Mouse (Mus musculus): ENCODE results near the gene Pbx1. TPM values are rescaled to one million over a fixed set of nuclear protein-coding genes. Genes with fewer than 3 reads are reported as not detected.

Gene Pbx1
- polyA plus RNA-seq, 1 experiment = 0.08 TPM

DNA sequence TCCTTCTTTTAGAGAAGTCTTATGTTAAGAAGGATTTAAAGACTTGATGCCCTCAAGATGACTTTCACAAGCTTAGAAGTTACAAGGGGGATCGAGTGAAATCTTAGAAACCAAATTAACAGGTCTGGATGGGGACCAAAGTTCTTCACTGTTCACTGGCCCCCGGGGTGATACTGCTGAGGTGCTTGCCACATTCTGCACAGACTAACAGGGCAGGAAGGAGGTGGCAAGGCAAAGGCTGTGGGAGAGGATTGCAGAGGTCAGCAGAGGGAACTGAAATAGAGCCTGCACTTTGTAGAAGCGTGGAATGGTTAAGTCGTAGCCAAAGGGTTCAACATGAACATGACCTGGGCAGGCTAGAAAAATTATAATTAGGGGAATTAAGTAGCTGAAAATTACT lies 256.5 kb downstream of the Pbx1 start:
- no peaks in the 10 kb centered on the region for H3K27me3 ChIP-seq (ENCODE audit: control insufficient read depth)
- TF ChIP-seq GATA1 (IDR thresholded peaks at IDR 0.05; ENCODE audit: low read length) = no peak
- TF ChIP-seq TAL1 (IDR thresholded peaks at IDR 0.05; ENCODE audit: low read length) = no peak
- H3K9me3 ChIP-seq (ENCODE audit: control insufficient read depth, low read length) = no peaks in the 10 kb centered on the region
- no peaks in the 10 kb centered on the region for H3K36me3 ChIP-seq (ENCODE audit: control insufficient read depth)
- no peak overlapping the region for H3K4me3 ChIP-seq (replicated peaks)
- H3K4me1 ChIP-seq (ENCODE audit: control insufficient read depth) = no peaks in the 10 kb centered on the region

DNA sequence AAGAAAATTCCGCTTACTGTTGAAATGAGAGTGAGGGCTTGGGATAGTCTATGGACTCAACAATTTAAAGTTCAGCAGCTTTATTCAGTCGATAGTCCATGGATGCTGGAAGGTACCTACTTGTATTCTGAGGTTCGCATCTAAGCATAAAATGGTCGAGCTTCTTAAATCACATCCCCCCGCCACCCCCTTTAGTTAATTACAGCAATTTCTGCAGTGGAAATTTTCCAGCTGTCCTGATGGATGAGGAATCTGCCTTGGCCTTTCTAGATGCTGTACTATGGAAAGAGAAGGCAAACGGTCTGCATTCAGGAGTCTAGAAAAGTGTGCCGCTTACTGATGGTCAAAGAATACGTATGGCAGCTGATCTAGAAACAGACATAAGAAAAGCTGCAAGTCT lies 262.3 kb downstream of the Pbx1 start:
- no peak for TF ChIP-seq GATA1 (IDR thresholded peaks at IDR 0.05; ENCODE audit: low read length)
- H3K27me3 ChIP-seq (ENCODE audit: control insufficient read depth) = no peaks in the 10 kb centered on the region
- H3K36me3 ChIP-seq (ENCODE audit: control insufficient read depth) = no peaks in the 10 kb centered on the region
- H3K4me3 ChIP-seq (replicated peaks) = no peak overlapping the region
- no peaks in the 10 kb centered on the region for H3K9me3 ChIP-seq (ENCODE audit: control insufficient read depth, low read length)
- H3K4me1 ChIP-seq (ENCODE audit: control insufficient read depth) = no peaks in the 10 kb centered on the region

DNA sequence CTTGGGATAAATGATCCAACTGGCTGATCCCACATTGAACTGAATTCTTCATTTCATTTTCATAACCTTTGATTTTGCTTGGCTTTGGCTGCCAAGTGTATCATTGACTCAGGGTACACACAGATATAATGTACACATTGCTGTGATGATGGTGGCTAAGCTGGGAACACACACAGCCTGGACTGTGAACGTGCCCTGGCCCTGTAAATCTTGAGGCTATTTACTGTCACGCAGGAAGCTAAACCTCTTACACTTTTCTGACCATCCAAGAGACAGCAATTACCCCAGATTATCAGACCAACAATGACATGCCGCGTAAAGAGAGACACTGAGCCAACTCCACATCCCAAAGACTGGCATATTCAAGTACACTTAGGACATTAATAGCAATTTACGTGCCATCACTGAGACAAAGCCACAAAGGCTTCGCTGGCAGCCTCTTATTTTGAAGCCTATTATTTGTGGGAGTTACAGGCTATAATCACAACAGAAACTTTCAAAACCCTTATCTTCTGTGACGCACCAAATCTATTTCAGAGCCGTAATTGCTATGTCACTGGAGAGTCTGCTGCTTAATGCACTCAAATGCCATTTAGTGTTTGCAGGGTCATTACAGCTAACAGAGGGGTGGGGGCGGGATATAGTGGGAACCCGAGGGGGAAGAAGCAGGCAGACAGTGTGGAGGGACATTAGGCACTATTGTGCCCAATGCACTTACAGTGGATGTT lies 262.9 kb downstream of the Pbx1 start:
- TF ChIP-seq TAL1 (IDR thresholded peaks at IDR 0.05; ENCODE audit: low read length) (no peak), GATA1 (IDR thresholded peaks at IDR 0.05; ENCODE audit: low read length) (no peak)
- H3K27me3 ChIP-seq (ENCODE audit: control insufficient read depth) = no peaks in the 10 kb centered on the region
- H3K4me1 ChIP-seq (ENCODE audit: control insufficient read depth) = no peaks in the 10 kb centered on the region
- H3K9me3 ChIP-seq (ENCODE audit: control insufficient read depth, low read length) = no peaks in the 10 kb centered on the region
- no peaks in the 10 kb centered on the region for H3K36me3 ChIP-seq (ENCODE audit: control insufficient read depth)
- H3K4me3 ChIP-seq (replicated peaks) = no peak overlapping the region

GRCm38 (mm10) chr1:168167781-168168180 lies 264.3 kb downstream of the Pbx1 start:
- H3K9me3 ChIP-seq (ENCODE audit: control insufficient read depth, low read length) = no peaks in the 10 kb centered on the region
- no peaks in the 10 kb centered on the region for H3K27me3 ChIP-seq (ENCODE audit: control insufficient read depth)
- no peaks in the 10 kb centered on the region for H3K4me1 ChIP-seq (ENCODE audit: control insufficient read depth)
- H3K4me3 ChIP-seq (replicated peaks) = no peak overlapping the region
- TF ChIP-seq TAL1 (IDR thresholded peaks at IDR 0.05; ENCODE audit: low read length) (no peak), GATA1 (IDR thresholded peaks at IDR 0.05; ENCODE audit: low read length) (no peak)
- H3K36me3 ChIP-seq (ENCODE audit: control insufficient read depth) = no peaks in the 10 kb centered on the region

DNA sequence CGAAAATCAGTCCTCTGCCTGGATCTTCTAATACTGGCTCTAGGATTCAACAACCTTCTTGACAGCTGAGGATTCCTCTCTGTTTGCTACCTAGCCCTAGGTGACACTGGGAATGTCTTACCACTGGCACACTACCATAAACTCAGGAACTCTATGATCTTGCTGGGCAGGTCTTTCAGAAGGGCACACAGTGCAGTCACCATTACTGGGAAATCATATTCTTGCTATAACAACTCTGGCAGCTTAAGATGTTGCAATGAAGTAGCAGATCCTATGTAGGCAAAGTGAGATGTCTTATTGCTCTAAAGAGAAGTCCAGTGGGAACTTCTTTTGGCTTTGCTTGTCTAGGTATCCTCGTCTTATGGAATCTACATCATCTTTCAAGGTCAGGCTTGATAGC lies 265.2 kb downstream of the Pbx1 start:
- H3K4me1 ChIP-seq (ENCODE audit: control insufficient read depth) = no peaks in the 10 kb centered on the region
- H3K36me3 ChIP-seq (ENCODE audit: control insufficient read depth) = no peaks in the 10 kb centered on the region

GRCm38 (mm10) chr1:168164945-168165344 lies 267.1 kb downstream of the Pbx1 start:
- Histone ChIP-seq H3K27me3 (ENCODE audit: control insufficient read depth) (no peaks in the 10 kb centered on the region), H3K4me3 (replicated peaks) (no peak overlapping the region), H3K4me1 (ENCODE audit: control insufficient read depth) (no peaks in the 10 kb centered on the region), H3K9me3 (ENCODE audit: control insufficient read depth, low read length) (no peaks in the 10 kb centered on the region), H3K36me3 (ENCODE audit: control insufficient read depth) (no peaks in the 10 kb centered on the region)
- TF ChIP-seq GATA1 (IDR thresholded peaks at IDR 0.05; ENCODE audit: low read length) = no peak
- TF ChIP-seq TAL1 (IDR thresholded peaks at IDR 0.05; ENCODE audit: low read length) = no peak

More for the DNA sequence above, 265.2 kb downstream of the Pbx1 start:
- H3K4me3 ChIP-seq (replicated peaks) = no peak overlapping the region
- no peaks in the 10 kb centered on the region for H3K9me3 ChIP-seq (ENCODE audit: control insufficient read depth, low read length)
- H3K27me3 ChIP-seq (ENCODE audit: control insufficient read depth) = no peaks in the 10 kb centered on the region
- no peak for TF ChIP-seq TAL1 (IDR thresholded peaks at IDR 0.05; ENCODE audit: low read length)
- no peak for TF ChIP-seq GATA1 (IDR thresholded peaks at IDR 0.05; ENCODE audit: low read length)

GRCm38 (mm10) chr1:168163521-168164233 lies 268.4 kb downstream of the Pbx1 start:
- H3K27me3 ChIP-seq (ENCODE audit: control insufficient read depth) = no peaks in the 10 kb centered on the region
- H3K4me1 ChIP-seq (ENCODE audit: control insufficient read depth) = no peaks in the 10 kb centered on the region
- H3K36me3 ChIP-seq (ENCODE audit: control insufficient read depth) = no peaks in the 10 kb centered on the region
- TF ChIP-seq GATA1 (IDR thresholded peaks at IDR 0.05; ENCODE audit: low read length) (no peak), TAL1 (IDR thresholded peaks at IDR 0.05; ENCODE audit: low read length) (no peak)
- no peaks in the 10 kb centered on the region for H3K9me3 ChIP-seq (ENCODE audit: control insufficient read depth, low read length)
- H3K4me3 ChIP-seq (replicated peaks) = no peak overlapping the region

DNA sequence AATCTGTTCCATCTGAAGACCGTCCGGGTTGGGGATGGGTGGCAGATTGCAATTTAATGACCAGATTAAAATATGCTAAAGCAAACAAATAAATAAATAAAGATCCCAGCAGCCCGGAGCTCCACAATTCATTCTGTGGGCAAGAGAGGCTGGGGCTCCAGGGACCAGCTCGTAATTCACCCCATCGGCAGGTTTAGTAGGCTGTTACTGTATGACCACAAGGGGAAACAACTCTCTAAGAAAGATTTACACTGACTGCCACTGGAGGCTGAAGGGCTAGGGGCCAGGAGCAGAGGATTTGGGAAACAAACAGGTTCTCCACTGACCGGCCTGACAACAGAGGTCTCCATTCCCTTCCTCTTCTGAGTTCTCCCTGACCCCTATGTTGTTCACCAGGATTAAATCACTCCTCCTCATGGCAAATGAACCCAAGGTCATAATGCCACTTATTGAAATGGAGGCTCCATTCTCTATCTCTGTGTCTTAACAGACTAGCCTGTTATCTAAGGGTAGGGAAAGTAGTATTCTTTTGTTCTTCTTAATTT lies 292.9 kb downstream of the Pbx1 start:
- no peaks in the 10 kb centered on the region for H3K36me3 ChIP-seq (ENCODE audit: control insufficient read depth)
- H3K27me3 ChIP-seq (ENCODE audit: control insufficient read depth) = no peaks in the 10 kb centered on the region
- TF ChIP-seq TAL1 (IDR thresholded peaks at IDR 0.05; ENCODE audit: low read length) (no peak), GATA1 (IDR thresholded peaks at IDR 0.05; ENCODE audit: low read length) (no peak)
- no peaks in the 10 kb centered on the region for H3K4me1 ChIP-seq (ENCODE audit: control insufficient read depth)
- no peak overlapping the region for H3K4me3 ChIP-seq (replicated peaks)
- H3K9me3 ChIP-seq (ENCODE audit: control insufficient read depth, low read length) = no peaks in the 10 kb centered on the region

GRCm38 (mm10) chr1:168138669-168139068 lies 293.4 kb downstream of the Pbx1 start:
- Histone ChIP-seq H3K4me1 (ENCODE audit: control insufficient read depth) (no peaks in the 10 kb centered on the region), H3K4me3 (replicated peaks) (no peak overlapping the region), H3K27me3 (ENCODE audit: control insufficient read depth) (no peaks in the 10 kb centered on the region), H3K9me3 (ENCODE audit: control insufficient read depth, low read length) (no peaks in the 10 kb centered on the region), H3K36me3 (ENCODE audit: control insufficient read depth) (no peaks in the 10 kb centered on the region)
- TF ChIP-seq TAL1 (IDR thresholded peaks at IDR 0.05; ENCODE audit: low read length) (no peak), GATA1 (IDR thresholded peaks at IDR 0.05; ENCODE audit: low read length) (no peak)
